Mouse (Mus musculus): ENCODE data around the gene Bri3. TPM values are rescaled to one million over a fixed set of nuclear protein-coding genes. Genes with fewer than 3 reads are reported as not detected.

The Bri3 gene
- 100 to 1,000 TPM; 149 to 160 TPM for total RNA-seq (2021)
- long read RNA-seq, experiment 1, transcript Bri3-201 (3 exons, 955 nt), result major isoform, 29 of 35 reads
- long read RNA-seq, experiment 1, partial matches to known transcripts, result 3 of 35 reads
- long read RNA-seq, experiment 1, other reads (novel, unspliced or antisense), result 3 of 35 reads
- long read RNA-seq, experiment 2, transcript Bri3-201 (3 exons, 955 nt), result major isoform, 22 of 35 reads
- long read RNA-seq, experiment 2, partial matches to known transcripts, result 2 of 35 reads
- long read RNA-seq, experiment 2, other reads (novel, unspliced or antisense), result 11 of 35 reads

DNA sequence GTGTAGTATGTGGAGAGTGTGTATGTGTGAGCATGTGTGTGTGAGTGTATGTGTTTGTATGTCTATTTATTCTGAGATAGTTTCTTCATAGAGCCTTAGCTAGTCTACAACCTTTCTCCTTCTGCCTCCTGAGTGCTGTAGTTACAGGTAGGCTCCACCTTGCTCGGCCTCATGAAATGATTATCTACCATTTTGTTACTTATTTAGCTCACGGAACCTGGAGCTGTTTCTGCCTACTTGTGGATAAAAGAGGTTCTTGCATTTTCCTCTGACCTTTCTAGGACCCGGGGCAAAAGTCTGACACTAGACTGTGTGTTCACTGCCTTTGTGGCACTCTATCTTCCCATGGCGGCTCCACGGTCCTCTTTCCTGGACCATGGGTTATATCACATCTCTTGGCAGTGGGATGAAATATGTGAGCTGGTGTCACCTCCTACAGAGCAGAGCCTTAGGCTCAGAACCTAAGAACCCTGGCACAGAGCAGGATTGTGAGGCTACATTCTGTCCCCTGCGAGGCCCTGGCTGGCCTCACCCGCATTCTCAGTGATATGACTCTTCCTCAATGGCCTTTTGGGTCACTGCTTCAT lies at the start of gene Bri3:
Gene Bri3 (plus strand): TSS at position 537 of the 587 bp plus-strand sequence.
- no peak for DNase-seq

DNA sequence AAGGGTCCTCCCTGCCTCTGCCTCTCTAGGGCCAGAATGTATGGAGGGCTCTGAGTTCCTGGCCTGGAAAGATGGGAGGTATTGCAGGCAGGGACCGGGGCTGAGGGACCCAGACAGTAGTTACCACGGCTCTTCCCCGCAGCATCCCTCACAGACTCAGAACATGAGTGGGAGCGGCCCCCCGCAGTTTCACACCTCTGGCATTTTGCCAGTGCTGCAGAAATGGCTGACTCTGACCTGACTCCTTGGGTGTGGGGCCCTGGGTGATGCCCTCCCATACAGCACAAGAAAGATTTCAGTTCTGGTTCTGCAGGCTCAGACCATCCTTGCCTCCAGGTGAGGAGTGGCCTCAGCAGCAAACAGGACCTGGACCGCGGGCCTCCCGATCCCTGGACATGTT lies 48.7 kb upstream of the Bri3 start:
- DNase-seq, result no peak

DNA sequence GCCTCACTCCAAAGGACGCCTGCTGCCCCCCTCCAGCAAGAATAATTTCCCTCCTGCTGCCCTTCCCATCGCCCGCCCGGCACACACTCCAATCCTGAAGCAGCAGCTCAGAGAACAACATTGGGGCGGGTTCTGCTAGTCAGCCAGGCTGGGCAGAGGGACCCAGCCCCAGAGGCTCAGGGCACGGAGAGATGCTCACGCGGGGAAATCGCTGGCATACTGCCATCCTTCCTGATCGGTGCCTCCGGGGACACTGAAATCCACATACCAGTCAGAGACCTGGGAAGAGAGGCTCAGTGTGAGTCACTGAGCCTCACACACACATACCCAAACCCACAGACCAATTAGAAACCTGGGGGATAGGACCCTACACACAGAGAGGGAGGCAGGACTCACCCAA lies 43.6 kb upstream of the Bri3 start:
- no peak for DNase-seq

DNA sequence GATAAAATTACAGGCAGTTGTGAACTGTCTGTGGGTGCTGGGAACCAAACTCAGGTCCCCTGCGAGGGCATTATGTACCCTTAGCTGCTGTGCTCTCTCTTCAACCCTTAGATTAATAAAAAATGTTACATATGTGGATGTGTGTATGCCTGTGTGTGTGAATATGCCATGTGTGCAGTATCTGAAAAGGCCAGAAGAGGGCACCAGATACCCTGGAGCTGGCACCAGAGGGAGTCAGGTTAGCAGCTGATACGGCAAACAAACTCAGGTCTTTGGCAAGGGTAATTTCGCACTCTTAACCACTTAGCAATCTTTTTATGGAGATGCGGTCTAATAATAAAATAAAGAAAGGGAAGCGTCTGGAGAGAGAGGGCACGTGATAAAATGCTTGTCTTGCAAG lies 41.8 kb upstream of the Bri3 start:
- no peak for DNase-seq

GRCm38 (mm10) chr5:144203398-144203959 lies 40.8 kb upstream of the Bri3 start:
- DNase-seq, result no peak

DNA sequence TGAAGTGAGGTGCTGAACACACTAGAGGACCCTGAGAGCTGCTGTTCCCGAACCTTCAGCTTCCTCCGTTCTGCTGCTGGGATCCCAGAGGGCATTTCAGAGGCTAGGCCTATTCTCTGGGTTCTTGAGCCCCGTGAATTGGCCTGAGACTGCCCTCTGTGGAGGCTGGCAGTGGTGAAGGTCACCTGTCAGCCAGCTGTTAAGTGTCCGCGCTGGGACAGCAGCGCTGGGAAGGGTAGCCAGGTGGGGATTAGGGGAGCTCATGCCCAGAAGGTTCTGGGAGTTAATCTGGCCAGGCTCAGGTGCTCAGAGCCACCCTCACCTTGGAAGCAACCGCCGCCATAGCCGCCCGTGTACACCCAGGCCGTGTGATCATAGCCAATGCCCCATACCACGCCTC lies 39.9 kb upstream of the Bri3 start:
- no peak for DNase-seq

- DNase-seq, result no peak
Measured at GRCm38 (mm10) chr5:144204911-144205310, 39.3 kb upstream of the Bri3 start.

DNA sequence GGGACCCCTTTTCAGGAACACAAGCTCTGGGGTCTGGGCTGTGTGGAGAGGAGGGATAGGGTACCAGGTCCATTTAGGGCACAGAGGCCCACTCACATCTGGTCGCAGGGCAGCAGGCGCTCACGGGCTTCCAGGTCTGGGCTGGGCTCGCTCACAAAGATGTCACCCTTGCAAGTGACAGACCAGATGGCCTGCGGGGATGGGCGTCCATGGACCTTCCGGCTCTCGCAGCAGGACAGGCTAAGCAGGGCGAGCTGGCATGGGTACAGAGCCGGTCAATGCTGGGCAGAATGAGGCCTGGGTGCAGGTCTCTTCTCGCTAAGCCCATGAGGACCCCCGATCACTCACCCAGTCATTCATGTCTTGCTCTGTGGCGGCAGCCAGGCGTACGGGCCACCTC lies 38.2 kb upstream of the Bri3 start:
- no peak for DNase-seq

- DNase-seq, result peak; percentile 26 to 75
Measured at GRCm38 (mm10) chr5:144207478-144207877, 36.8 kb upstream of the Bri3 start.

- DNase-seq, result peak; percentile 45 to 70
Measured at GRCm38 (mm10) chr5:144214453-144214852, 29.8 kb upstream of the Bri3 start.

DNA sequence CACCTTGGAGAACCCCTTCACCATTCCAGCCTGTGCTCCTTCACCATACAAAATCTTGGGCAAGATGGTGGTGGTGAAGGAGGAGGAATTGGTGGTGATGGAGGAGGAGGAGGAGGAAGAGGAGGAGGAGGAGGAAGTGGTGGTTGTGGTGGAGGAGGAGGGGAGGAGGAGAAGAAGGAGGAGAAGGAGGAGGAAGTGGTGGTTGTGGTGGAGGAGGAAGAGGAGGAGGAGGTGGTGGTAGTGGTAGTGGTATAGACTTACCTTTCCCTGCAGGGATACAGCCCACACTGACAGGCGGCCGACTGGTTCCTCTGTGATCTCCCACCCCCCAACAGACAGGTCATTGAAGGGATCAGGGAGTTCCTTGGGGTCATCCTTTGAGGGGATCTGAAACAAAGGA lies 28.2 kb upstream of the Bri3 start:
- DNase-seq, result no peak

DNA sequence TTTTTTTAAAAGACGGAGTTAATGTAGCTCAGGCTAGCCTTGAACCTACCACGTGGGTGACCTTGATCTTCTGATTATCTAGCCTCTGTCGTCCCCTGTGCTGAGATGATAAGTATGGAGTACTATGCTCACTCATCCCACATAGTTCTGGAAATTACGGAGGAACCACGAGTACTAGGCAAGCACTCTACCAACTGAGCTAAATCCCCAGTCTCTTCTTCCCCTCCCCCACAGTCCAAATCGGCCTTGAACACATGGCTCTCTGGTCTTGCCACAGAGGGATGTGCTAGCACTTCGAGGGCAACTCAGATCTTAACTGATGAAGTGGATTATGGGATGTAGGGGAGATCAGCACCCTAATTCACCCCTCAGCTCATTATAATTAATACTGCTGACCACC lies 26.2 kb upstream of the Bri3 start:
- no peak for DNase-seq

DNA sequence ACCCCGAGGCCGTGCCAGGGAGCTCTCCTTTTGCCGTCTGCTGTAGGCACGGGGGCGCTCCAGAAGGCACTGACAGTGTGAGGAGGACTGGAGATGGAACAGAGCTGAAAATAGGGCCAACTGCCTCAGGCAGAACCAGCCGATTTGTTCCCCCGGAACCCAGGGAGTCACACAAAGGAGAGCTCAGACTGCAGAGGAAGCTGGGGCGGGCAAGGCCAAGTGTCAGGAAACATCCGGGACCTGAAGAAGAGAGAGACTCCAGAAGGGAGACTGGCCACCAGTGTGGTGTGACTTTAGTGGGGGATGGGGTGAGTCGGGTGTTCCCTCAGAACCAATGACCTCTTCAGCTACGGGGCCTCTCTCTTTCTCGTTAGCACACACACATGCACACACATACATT lies 24.9 kb upstream of the Bri3 start:
- DNase-seq, result peak; percentile 23 to 43

DNA sequence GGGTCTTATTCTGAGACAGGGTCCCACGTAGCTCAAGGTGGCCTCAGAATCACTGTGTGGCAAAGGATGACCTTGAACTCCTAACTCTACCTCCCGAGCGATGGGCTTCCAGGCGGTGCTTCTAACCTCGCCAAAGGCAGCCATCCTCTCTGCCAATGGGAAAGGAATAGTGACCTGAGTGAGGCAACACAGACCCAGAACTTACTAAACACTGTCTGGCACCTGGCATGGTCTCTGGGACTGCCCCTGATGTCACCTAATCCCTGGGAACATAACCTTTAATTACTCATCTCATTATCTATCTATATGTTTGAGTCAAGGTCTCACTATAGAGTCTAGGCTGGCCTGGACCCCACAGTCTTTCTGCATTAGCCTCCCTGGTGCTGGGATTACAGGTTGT lies 24.3 kb upstream of the Bri3 start:
- DNase-seq, result no peak

GRCm38 (mm10) chr5:144221305-144221704 lies 22.9 kb upstream of the Bri3 start:
- peak; percentile 20 to 71 for DNase-seq

DNA sequence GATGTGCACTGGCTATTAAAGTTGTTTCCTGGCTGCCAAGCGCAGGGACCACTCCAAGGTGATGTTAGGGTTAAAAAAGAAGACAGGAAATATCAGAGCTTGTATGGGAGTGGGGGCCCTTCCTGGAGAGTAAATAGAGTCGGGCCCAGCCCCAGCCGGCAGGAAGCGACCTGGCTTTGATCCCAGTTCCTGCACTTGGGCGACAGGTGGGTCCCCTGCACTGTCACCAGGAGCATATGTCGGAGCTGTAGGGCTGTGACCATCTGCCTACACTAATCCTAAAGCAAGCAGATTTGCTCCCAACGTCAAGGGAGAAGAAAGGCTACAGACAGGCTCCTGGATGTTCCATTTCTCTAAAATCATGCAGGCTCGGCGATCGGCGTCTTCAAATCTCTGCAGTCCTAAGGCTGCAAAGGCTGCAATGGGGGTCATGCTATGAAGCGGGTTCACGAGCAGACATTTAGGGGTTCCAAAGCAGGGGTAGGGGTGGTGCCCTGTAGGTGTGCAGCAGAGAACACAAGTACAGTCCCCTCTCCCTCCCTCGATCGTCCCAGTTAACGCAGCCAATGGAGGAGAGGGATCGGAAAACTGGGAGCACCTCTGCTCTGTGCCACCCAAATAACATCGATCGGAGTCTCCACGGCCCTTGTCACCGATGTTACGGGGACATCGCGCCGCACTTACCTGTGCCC lies 21.3 kb upstream of the Bri3 start:
- DNase-seq, result peak; percentile 60 to 84

DNA sequence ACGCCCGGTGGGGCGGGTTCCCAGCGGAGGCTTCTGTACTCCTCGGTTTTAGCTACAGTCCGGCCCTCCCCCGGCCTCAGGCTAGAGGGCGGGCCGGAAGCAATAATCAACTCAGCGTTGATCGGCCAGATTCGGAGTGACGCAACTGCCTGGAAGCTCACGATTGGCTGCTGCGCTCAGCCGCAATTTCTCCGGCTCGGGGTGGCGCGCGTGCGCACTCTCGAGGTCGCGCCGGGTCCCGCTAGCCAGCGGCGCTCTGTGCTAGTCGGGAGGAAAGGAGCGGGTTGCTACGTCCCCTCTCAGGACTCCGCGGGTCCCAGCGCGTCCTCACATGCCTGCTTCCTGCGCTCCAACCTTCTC lies 20.8 kb upstream of the Bri3 start, which contains the start of gene Tecpr1:
Gene Tecpr1 (minus strand): TSS at position 113 of the 360 bp plus-strand sequence.
- DNase-seq, result peak; percentile 95 to 98

DNA sequence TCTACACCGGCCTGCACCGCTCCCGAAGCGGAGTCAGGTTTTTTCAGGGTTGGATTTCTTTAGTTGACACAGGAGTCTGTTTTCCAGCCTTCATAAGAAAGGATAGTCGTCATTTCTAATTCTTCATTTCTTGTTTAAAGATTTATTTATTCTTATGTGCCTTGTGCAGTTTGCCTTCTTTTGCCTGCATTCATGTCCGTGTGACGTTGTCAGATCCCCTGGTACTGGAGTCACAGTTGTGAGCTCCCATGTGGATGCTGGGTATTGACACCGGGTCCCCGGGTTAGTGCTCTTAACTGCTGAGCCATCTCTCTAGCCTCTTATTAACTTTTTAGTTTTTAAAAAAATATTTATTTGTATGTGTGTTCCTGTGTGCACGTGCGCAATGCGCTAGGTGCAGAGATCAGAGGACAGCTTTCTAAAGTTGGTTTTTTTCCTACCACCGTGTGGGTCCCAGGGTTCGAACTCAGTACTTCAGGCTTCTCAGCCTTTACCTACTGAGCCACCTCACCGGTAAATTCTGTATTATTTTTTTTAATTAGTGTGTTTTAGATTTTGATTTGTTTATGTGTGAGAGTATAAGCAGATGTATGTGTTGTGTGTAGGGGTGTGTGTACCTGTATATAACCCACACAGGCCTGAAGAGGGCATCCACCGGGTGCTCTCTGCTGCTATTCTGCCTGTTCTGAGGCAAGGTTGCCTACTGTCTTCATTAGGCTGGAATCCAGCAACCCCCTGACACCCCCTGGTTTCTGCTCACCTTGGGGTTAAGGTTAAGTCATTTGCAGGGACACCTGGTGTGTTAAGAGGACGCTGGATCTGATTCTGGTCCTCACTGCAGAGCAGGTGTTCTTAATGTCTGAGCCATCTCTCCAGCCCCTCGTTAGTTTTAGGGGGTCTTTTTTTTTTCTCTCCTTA lies 20.1 kb upstream of the Bri3 start:
- no peak for DNase-seq

- no peak for DNase-seq
Measured at GRCm38 (mm10) chr5:144226220-144226619, 18.0 kb upstream of the Bri3 start.

- no peak for DNase-seq
Measured at GRCm38 (mm10) chr5:144230216-144230615, 14.0 kb upstream of the Bri3 start.

GRCm38 (mm10) chr5:144231410-144231809 lies 12.8 kb upstream of the Bri3 start:
- DNase-seq, result peak in 1 of 2 experiments; percentile 38

DNA sequence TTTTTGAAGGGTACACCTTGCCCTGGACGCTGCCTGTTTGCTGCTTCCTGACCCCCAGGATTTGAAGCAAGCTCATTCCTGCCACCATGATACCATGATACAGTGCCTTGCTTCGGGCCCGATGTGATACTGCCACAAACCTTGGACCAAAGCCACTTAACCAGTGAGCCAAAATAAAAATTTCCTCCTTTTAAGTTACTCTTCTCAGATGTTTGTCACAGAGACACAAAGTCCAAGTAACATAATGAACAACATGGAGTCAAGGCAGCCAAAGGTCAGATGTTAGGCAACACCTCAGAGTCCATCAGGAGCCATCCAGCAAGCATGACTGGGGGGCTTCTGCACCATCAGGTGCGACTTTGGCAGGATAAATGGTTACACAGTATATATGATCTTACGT lies 11.7 kb upstream of the Bri3 start:
- DNase-seq, result no peak
